Mouse (Mus musculus) T-helper 1 cell (primary cell): ENCODE measurements around the gene Lhfpl2.

Source experiments
- in situ Hi-C: fragments of 300-600 bp; cut with MboI, MseI; formaldehyde crosslinking; loops from one replicate; pipeline ENCODE4 v1.15.1; 2025; ENCODE audit warnings: high pct_unique_total_duplicates

Lhfpl2 gene

DNA sequence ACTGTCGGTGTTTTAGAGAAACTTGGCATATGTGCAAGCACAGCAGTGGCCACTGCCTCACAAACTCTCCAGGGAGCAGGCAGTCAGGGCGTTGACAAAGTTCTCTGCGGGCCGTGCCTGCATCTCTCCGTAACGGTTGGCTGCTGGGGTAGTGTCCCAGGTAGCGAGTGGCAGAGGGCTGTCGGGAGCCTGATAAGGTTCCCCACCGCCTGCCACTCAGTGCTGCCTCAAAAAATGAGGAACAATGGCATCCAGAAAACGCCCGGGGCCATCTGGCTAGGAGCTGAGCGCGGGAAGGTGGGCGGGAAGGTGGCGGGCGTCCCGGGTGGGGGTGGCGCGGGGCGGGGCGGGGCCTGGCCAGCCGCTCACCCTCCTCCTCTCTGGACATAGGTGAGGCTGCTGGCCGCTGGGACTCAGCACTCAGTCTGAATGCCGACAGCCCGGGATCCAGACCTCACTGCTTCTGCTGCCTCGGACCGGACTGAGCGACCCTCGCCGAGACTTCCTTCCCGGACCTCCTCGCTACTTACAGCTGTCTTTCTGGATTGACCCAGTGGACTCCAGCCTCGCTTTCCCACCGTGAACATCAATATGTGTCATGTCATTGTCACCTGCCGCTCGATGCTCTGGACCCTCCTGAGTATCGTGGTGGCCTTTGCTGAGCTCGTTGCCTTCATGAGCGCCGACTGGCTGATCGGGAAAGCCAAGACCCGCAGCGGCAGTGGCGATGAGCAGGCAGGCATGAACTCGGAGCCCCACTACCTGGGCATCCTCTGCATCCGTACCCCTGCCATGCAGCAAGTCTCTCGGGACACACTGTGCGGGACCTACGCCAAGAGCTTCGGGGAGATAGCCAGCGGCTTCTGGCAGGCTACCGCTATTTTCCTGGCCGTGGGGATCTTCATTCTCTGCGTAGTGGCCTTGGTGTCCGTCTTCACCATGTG lies 116.3 kb downstream of the Lhfpl2 start:
- in situ Hi-C loops = no loop called here

DNA sequence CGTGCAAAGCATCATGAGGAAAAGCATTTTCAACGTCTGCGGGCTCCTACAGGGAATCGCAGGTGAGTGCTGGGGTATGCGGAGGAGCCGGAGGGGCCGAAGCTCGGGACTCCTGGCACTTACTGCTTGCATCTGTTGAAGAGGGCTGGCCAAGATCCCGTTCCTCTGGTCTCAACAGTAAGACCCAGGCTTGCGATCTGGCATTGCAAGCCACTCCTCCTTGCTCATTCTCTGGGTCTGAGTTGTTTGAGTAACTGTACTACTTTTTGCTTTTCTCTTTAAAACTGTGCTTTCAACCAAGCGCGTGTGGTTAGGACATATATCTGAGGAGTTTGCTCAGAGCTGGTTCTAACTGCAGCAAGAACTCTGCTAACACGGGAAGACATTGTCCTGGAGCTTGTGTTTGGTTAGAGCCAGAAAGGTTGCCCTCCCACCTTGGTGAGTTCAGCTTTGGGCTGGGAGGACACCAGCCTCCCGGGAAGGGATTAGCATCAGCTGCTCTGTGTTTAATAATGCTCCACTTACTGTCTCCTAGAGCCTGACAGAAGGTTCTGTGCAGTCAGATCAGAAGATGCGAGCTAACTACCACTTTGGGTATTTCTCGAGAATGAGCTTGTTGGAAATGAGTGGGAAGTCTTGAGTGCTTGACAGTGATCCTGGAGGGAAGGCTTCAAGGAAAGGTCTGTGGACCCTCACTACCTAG lies 117.1 kb downstream of the Lhfpl2 start:
- in situ Hi-C loops = no loop called here

GRCm38 (mm10) chr13:94175379-94176050 lies 117.9 kb downstream of the Lhfpl2 start:
- in situ Hi-C loops = no loop called here

GRCm38 (mm10) chr13:94177148-94177547 lies 119.6 kb downstream of the Lhfpl2 start:
- in situ Hi-C loops = no loop called here

DNA sequence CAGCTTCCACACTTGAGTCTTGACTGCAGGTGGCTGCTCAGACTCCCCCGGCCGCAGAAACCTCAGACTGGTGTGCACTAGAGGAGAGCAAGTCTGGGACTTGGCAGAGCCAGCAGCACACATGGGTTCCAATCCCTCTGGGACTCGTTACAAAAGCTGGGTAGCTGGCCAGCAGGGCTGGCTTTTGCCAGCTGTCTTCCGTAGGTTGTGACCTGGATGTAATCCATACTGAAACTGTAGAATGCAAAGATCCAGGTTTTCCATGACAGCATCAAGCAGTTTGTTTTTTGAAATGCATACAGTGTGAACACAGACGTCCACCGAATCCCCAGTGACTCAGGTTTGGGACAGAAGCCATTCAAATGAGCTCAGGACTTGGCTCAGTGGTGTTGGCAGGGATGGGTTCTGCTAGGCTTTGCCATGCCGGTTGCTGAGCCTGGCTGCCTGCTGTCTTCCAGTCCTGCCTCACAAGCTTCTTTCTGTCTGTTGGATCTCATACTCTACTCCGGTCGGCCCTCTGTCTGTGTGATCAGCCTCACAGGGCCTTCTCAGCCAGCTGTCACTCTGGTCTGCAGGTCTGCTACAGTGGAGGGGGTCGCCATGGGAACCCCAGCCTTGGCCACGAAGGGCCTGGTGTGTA lies 120.9 kb downstream of the Lhfpl2 start:
- in situ Hi-C loops = no loop called here

DNA sequence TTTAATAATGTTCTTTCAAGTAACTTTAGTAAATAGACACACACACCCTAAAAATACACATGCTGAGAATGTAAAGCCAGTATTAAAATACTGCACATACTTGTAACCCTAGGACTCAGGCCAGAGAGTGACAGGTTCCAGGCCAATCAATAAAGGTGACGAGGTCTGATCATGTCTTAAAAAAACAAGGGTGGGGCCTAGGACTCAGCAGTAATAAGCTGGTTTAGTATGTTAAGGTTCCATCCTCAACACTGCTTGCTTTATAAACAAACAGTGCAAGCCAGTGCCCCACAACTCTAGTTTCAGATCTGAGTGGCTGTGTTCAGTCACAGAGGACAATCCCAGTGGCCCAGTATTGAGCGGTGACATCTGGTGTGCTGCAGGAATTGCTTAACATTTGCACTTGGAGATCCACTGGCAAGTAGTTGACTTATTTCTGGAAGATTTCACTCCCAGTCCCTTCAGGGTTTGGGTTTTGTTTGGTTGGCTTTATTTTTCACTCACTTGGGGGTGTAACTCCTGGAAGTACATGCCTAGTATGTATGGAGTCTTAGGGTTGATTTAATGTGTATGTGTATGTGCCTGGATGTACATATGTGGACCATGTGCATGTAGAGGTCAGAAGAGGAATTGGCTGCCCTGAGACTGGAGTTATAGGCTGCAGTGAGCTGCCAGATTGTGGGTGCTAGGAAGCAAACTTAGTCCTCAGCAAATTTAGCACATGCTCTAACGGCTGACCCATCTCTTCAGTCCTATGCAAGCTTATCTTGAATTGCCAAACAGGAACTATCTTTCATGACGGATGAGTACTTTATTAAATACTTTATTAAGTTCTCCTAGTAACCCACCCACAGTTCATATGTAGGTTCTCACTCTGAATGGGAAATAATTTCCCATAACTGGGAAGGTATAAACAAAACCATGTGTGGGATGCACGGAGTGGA lies 123.2 kb downstream of the Lhfpl2 start:
- in situ Hi-C loops = no loop called here

GRCm38 (mm10) chr13:94182026-94182425 lies 124.4 kb downstream of the Lhfpl2 start:
- in situ Hi-C loops = no loop called here

GRCm38 (mm10) chr13:94183372-94184021 lies 125.9 kb downstream of the Lhfpl2 start:
- in situ Hi-C loops = no loop called here

- in situ Hi-C loops = no loop called here
Observed at GRCm38 (mm10) chr13:94184726-94185456, 127.3 kb downstream of the Lhfpl2 start.

DNA sequence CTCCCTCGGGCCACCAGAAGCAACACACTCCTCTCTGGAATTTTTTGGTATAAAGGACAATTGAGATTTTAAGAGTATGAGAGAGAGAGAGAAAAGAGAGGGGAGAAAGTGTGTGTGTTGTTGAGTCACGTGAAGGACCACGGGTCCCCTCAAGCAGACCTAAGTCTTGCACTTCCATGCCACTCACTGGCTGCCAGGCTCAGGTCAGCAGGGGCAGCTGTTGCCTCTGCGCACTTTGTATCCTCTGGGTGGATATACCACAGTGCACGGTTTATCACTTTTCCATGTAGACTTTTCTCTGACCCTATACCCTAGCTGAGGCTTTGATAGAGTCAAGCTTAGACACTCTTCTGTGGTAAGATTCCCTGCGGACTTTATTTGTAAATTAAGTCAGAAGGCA lies 128.0 kb downstream of the Lhfpl2 start:
- in situ Hi-C loops = no loop called here

- in situ Hi-C loops = no loop called here
Observed at GRCm38 (mm10) chr13:94188200-94189086, 130.8 kb downstream of the Lhfpl2 start.

GRCm38 (mm10) chr13:94190386-94190785 lies 132.8 kb downstream of the Lhfpl2 start:
- in situ Hi-C loops = no loop called here

GRCm38 (mm10) chr13:94193227-94193626 lies 135.6 kb downstream of the Lhfpl2 start:
- in situ Hi-C loops = no loop called here

GRCm38 (mm10) chr13:94198616-94199015 lies 141.0 kb downstream of the Lhfpl2 start:
- in situ Hi-C loops = no loop called here

DNA sequence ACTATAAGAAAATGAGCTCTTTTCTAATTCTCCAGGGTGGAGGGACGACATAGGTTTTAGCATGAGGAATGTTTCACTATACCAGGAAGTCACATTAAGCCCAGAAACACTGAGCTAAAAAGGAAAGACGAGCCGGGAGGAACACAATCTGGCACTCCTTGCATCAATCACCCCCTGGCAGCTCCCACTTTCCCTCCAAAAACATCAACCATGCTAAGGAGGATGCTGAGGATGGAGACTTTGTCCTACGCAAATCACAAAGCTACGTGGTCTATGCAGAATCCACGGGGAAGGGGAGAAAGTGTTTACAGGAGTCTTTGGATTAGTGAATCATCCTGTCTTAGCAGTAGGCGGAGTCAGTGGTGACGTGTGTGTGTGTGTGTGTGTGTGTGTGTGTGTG lies 142.2 kb downstream of the Lhfpl2 start:
- in situ Hi-C loops = no loop called here

- in situ Hi-C loops = no loop called here
Observed at GRCm38 (mm10) chr13:94205234-94205633, 147.6 kb downstream of the Lhfpl2 start.

- in situ Hi-C loops = no loop called here
Observed at GRCm38 (mm10) chr13:94207973-94208372, 150.4 kb downstream of the Lhfpl2 start.

DNA sequence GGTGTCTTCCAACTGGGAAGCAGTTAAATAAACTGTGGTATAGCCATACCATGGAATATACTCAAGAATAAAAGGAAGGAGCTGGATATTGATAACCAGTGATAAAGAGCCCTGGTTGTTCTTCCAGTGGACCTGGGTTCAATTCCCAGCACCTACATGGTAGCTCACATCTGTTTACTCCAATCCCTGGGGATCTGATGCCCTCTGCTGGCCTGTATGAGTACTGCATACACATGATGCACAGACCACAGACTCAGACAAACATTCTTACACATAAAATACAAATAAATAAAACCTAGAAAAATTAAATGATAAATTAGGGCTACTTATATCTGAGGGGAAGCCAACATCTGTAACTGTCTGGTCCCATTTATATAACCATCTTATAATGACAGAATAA lies 151.3 kb downstream of the Lhfpl2 start:
- in situ Hi-C loops = no loop called here
